Mouse (Mus musculus) lung, embryonic 15.5 days (tissue): ENCODE measurements around the gene Gcc2. TPM values are rescaled to one million over a fixed set of nuclear protein-coding genes. Genes with fewer than 3 reads are reported as not detected.
"Not testable (repeated sequence)": the region's sequence is repeated elsewhere in the genome, so short reads cannot be mapped to it uniquely, and the experiment has no call there.

Experiments
- ATAC-seq: fragments of 200-750 bp; cut with Nextera tagmentation; 2 replicates; pipeline ENCODE4 v1.8.0; 2017; ENCODE audit warnings: moderate number of reproducible peaks, borderline replicate concordance; ENCODE audit not compliant: low FRiP score, low TSS enrichment; ENCODE audit errors: extremely low read depth
- H3K27ac ChIP-seq: fragments of 300-500 bp; sonication (generic); 2 replicates; pipeline ENCODE4 v1.5.1; 2015; ENCODE audit warnings: moderate library complexity, mild to moderate bottlenecking, inconsistent platforms
- H3K27me3 ChIP-seq: fragments of 300-500 bp; sonication (generic); 2 replicates; pipeline ENCODE4 v1.6.1; 2015; ENCODE audit warnings: inconsistent platforms
- H3K36me3 ChIP-seq: fragments of 300-500 bp; sonication (generic); 2 replicates; pipeline ENCODE4 v1.6.1; 2015; ENCODE audit warnings: inconsistent platforms
- H3K4me1 ChIP-seq: fragments of 300-500 bp; sonication (generic); 2 replicates; pipeline ENCODE4 v1.6.1; 2015; ENCODE audit warnings: inconsistent platforms
- H3K4me2 ChIP-seq: fragments of 300-500 bp; sonication (generic); 2 replicates; pipeline ENCODE4 v1.6.1; 2015; ENCODE audit warnings: inconsistent platforms, mild to moderate bottlenecking, moderate library complexity
- H3K4me3 ChIP-seq: fragments of 300-500 bp; sonication (generic); 2 replicates; pipeline ENCODE4 v1.5.1; 2015; ENCODE audit warnings: mild to moderate bottlenecking, inconsistent platforms
- H3K9ac ChIP-seq: fragments of 300-500 bp; sonication (generic); 2 replicates; pipeline ENCODE4 v1.6.1; 2015; ENCODE audit warnings: inconsistent platforms
- H3K9me3 ChIP-seq: fragments of 300-500 bp; sonication (generic); 2 replicates; pipeline ENCODE4 v1.6.1; 2016; ENCODE audit warnings: inconsistent platforms
- WGBS: fragments of 180-500 bp; shearing (Covaris S2); methylation state at CpG from one replicate; pipeline ENCODE4 v1.1.7; 2015; 5-methylcytosine and 5-hydroxymethylcytosine counted together
- polyA plus RNA-seq: library from polyadenylated mRNA; unstranded; fragments of >200 nt; fragmentation: Nextera tagmentation; extraction: Ambion mirVana; gene quantifications from 2 replicates; pipeline ENCODE4 v1.2.1, GENCODE M21; 2015

The Gcc2 gene
- polyA plus RNA-seq, 1 experiment from 2014 or later = 88.6 TPM

GRCm38 (mm10) chr10:58304996-58305395, 49.7 kb downstream of the Gcc2 start:
- H3K4me1 ChIP-seq = no peaks in the 10 kb centered on the region
- H3K4me2 ChIP-seq = no peak overlapping the region
- H3K9ac ChIP-seq = no peak overlapping the region
- WGBS = 92% methylated on average over 7 of the region's 7 CpGs
- peaks cover 53% of the 10 kb centered on the region for H3K36me3 ChIP-seq
- no peak for ATAC-seq
- no peaks in the 10 kb centered on the region for H3K27me3 ChIP-seq
- no peaks in the 10 kb centered on the region for H3K9me3 ChIP-seq
- H3K4me3 ChIP-seq = no peak overlapping the region
- H3K27ac ChIP-seq = no peak overlapping the region

GRCm38 (mm10) chr10:58306897-58307296, 51.6 kb downstream of the Gcc2 start:
- no peak overlapping the region for H3K4me3 ChIP-seq

GRCm38 (mm10) chr10:58310791-58311190, 55.5 kb downstream of the Gcc2 start:
- WGBS = 65% methylated on average over 1 of the region's 1 CpGs
- H3K4me3 ChIP-seq = no peak overlapping the region
- no peaks in the 10 kb centered on the region for H3K27me3 ChIP-seq
- H3K4me2 ChIP-seq = no peak overlapping the region
- no peaks in the 10 kb centered on the region for H3K9me3 ChIP-seq
- no peaks in the 10 kb centered on the region for H3K4me1 ChIP-seq
- 0 out of 2 replicates have a peak, but pooled peaks have one; percentile 42 for ATAC-seq
- no peak overlapping the region for H3K27ac ChIP-seq
- no peak overlapping the region for H3K9ac ChIP-seq
- H3K36me3 ChIP-seq = peaks cover 43% of the 10 kb centered on the region

More at GRCm38 (mm10) chr10:58306897-58307296, 51.6 kb downstream of the Gcc2 start:
- peaks cover 46% of the 10 kb centered on the region for H3K36me3 ChIP-seq
- WGBS = 88% methylated on average over 3 of the region's 3 CpGs
- H3K9me3 ChIP-seq = no peaks in the 10 kb centered on the region
- no peak overlapping the region for H3K27ac ChIP-seq
- ATAC-seq = no peak
- H3K4me2 ChIP-seq = no peak overlapping the region
- no peak overlapping the region for H3K9ac ChIP-seq
- H3K4me1 ChIP-seq = no peaks in the 10 kb centered on the region
- no peaks in the 10 kb centered on the region for H3K27me3 ChIP-seq

GRCm38 (mm10) chr10:58312887-58313286, 57.6 kb downstream of the Gcc2 start:
- Histone ChIP-seq H3K9ac (no peak overlapping the region), H3K4me1 (no peaks in the 10 kb centered on the region), H3K36me3 (peaks cover 33% of the 10 kb centered on the region), H3K27ac (no peak overlapping the region), H3K4me2 (no peak overlapping the region), H3K4me3 (no peak overlapping the region), H3K27me3 (no peaks in the 10 kb centered on the region), H3K9me3 (no peaks in the 10 kb centered on the region)
- WGBS = 94% methylated on average over 5 of the region's 5 CpGs
- no peak for ATAC-seq

- H3K9ac ChIP-seq = no peak overlapping the region
- 69% methylated on average over 3 of the region's 3 CpGs for WGBS
- ATAC-seq = no peak
- no peak overlapping the region for H3K27ac ChIP-seq
- no peaks in the 10 kb centered on the region for H3K9me3 ChIP-seq
- H3K27me3 ChIP-seq = no peaks in the 10 kb centered on the region
- no peak overlapping the region for H3K4me3 ChIP-seq
- H3K4me2 ChIP-seq = no peak overlapping the region
- H3K4me1 ChIP-seq = peaks cover 11% of the 10 kb centered on the region
- no peaks in the 10 kb centered on the region for H3K36me3 ChIP-seq
These were observed 65.6 kb downstream of the Gcc2 start for GRCm38 (mm10) chr10:58320881-58321280.

- Histone ChIP-seq H3K9ac (0 out of 2 replicates have a peak overlapping the region, but pooled peaks have one; percentile 26), H3K9me3 (no peaks in the 10 kb centered on the region), H3K4me1 (peaks cover 26% of the 10 kb centered on the region), H3K27ac (peak overlapping the region; percentile 94), H3K36me3 (no peaks in the 10 kb centered on the region), H3K27me3 (no peaks in the 10 kb centered on the region), H3K4me3 (peak overlapping the region; percentile 80), H3K4me2 (peak overlapping the region; percentile 57)
- 20% methylated on average over 6 of the region's 6 CpGs for WGBS
- no peak for ATAC-seq
These were observed 67.2 kb downstream of the Gcc2 start for GRCm38 (mm10) chr10:58322361-58323027.

GRCm38 (mm10) chr10:58323028-58323991, 68.0 kb downstream of the Gcc2 start, which contains the start of gene Lims1:
Gene Lims1 (plus strand): TSS chr10:58323466.
- peak within 1 kb of the TSS; percentile 58 for H3K4me2 ChIP-seq
- WGBS = under 1% methylated on average over 86 of the region's 86 CpGs
- H3K27ac ChIP-seq = peak within 1 kb of the TSS; percentile 94
- ATAC-seq = peak; percentile 98
- H3K4me1 ChIP-seq = peaks cover 26% of the 10 kb centered on the region
- no peaks in the 10 kb centered on the region for H3K27me3 ChIP-seq
- peak within 1 kb of the TSS; percentile 80 for H3K4me3 ChIP-seq
- no peaks in the 10 kb centered on the region for H3K9me3 ChIP-seq
- peak within 1 kb of the TSS; percentile 85 for H3K9ac ChIP-seq
- no peaks in the 10 kb centered on the region for H3K36me3 ChIP-seq

GRCm38 (mm10) chr10:58326271-58326670, 71.0 kb downstream of the Gcc2 start:
- Histone ChIP-seq H3K4me2 (peak overlapping the region; percentile 41), H3K4me1 (peaks cover 29% of the 10 kb centered on the region), H3K9ac (no peak overlapping the region), H3K27me3 (no peaks in the 10 kb centered on the region), H3K9me3 (no peaks in the 10 kb centered on the region), H3K4me3 (0 out of 2 replicates have a peak overlapping the region, but pooled peaks have one; percentile 0), H3K27ac (0 out of 2 replicates have a peak overlapping the region, but pooled peaks have one; percentile 17), H3K36me3 (no peaks in the 10 kb centered on the region)
- 55% methylated on average over 3 of the region's 3 CpGs for WGBS
- ATAC-seq = no peak

GRCm38 (mm10) chr10:58327836-58328235, 72.5 kb downstream of the Gcc2 start:
- 93% methylated on average over 6 of the region's 6 CpGs for WGBS
- H3K4me1 ChIP-seq = peaks cover 29% of the 10 kb centered on the region
- H3K9ac ChIP-seq, ATAC-seq, H3K27ac ChIP-seq, H3K9me3 ChIP-seq, H3K36me3 ChIP-seq, H3K4me2 ChIP-seq, H3K4me3 ChIP-seq, H3K27me3 ChIP-seq: not testable (repeated sequence)

GRCm38 (mm10) chr10:58328517-58329108, 73.3 kb downstream of the Gcc2 start:
- WGBS = 96% methylated on average over 8 of the region's 8 CpGs
- Histone ChIP-seq H3K9me3 (no peaks in the 10 kb centered on the region), H3K36me3 (no peaks in the 10 kb centered on the region), H3K9ac (no peak overlapping the region), H3K4me1 (peaks cover 29% of the 10 kb centered on the region), H3K27ac (no peak overlapping the region), H3K4me2 (no peak overlapping the region), H3K4me3 (no peak overlapping the region), H3K27me3 (no peaks in the 10 kb centered on the region)
- no peak for ATAC-seq

GRCm38 (mm10) chr10:58330635-58331034, 75.3 kb downstream of the Gcc2 start:
- H3K4me2 ChIP-seq = no peak overlapping the region
- ATAC-seq = no peak
- no peaks in the 10 kb centered on the region for H3K9me3 ChIP-seq
- H3K9ac ChIP-seq = no peak overlapping the region
- no peak overlapping the region for H3K27ac ChIP-seq
- H3K4me3 ChIP-seq = no peak overlapping the region
- H3K27me3 ChIP-seq = no peaks in the 10 kb centered on the region
- no peaks in the 10 kb centered on the region for H3K36me3 ChIP-seq
- H3K4me1 ChIP-seq = peaks cover 21% of the 10 kb centered on the region
